In genomic region chr13:5802826-5803225, GRCm38 (mm10) we compare ENCODE assay signal across 9 mouse cellular contexts. TPM values are rescaled to one million over a fixed set of nuclear protein-coding genes. Genes with fewer than 3 reads are reported as not detected.
A peak's percentile ranks its signal among the peaks of the same experiment; 100 is the strongest.
DNase-seq lines count a peak whose midpoint lies in the region; ATAC-seq and TF ChIP-seq lines count a peak whose summit lies in the region.
"Had no signal": no experiment of that assay in that cellular context is flagged by ENCODE, and none has a peak within 500 bp of the region (broad histone marks: within the 10 kb centered on the region; RNA-seq: fewer than 3 reads in every experiment).

No protein-coding gene starts in this region.

- H3K4me3 ChIP-seq in lung, embryonic 15.5 days, result no peak overlapping the region
- H3K4me3 ChIP-seq in cerebellum, adult 2 months (replicated peaks; ENCODE audit: insufficient read depth, low read depth, low read length), result no peak overlapping the region
- H3K4me3 ChIP-seq in midbrain, postnatal 0 days (ENCODE audit: low read depth, low read length), result no peak overlapping the region
- H3K4me3 ChIP-seq: hindbrain, embryonic 13.5 days had no signal

- peak; percentile 59; the same call in 1 of the 2 replicates for ATAC-seq in lung, embryonic 15.5 days (ENCODE audit: borderline replicate concordance, extremely low read depth, low FRiP score, low TSS enrichment)
- ATAC-seq in midbrain, postnatal 0 days (ENCODE audit: low FRiP score), result no peak

- no peak overlapping the region for H3K9ac ChIP-seq in lung, embryonic 15.5 days
- no peak overlapping the region for H3K9ac ChIP-seq in midbrain, postnatal 0 days (replicated peaks; ENCODE audit: low read length, poor library complexity, severe bottlenecking)
- H3K9ac ChIP-seq: hindbrain, embryonic 13.5 days had no signal

- intact Hi-C loops in left cerebral cortex, postnatal 4 days (cut with DNase I), result no loop called here

- no peaks in the 10 kb centered on the region for H3K9me3 ChIP-seq in lung, embryonic 15.5 days
- H3K9me3 ChIP-seq in midbrain, postnatal 0 days (ENCODE audit: low read length), result no peaks in the 10 kb centered on the region
- H3K9me3 ChIP-seq: hindbrain, embryonic 13.5 days had no signal

- DNase-seq in urinary bladder, postnatal 25 days (ENCODE audit: low spot score), result peak; percentile 17
- no peak for DNase-seq in urinary bladder, postnatal 4 days (ENCODE audit: low spot score in 2 of 2)
- peak; percentile 15 for DNase-seq in heart, postnatal 4 days
- DNase-seq in cerebellum, adult 2 months, result no peak
- no peak for DNase-seq in left cerebral cortex, adult 11 months (ENCODE audit: low spot score)
- DNase-seq in midbrain, postnatal 0 days (ENCODE audit: low spot score), result no peak
- no peak for DNase-seq in left cerebral cortex, postnatal 4 days

- H3K27ac ChIP-seq in lung, embryonic 15.5 days, result peak overlapping the region; percentile 88
- H3K27ac ChIP-seq in cerebellum, adult 2 months (ENCODE audit: insufficient read depth, low read length), result no peak overlapping the region
- H3K27ac ChIP-seq in midbrain, postnatal 0 days (ENCODE audit: low read depth, low read length), result no peak overlapping the region
- H3K27ac ChIP-seq: hindbrain, embryonic 13.5 days had no signal

- H3K4me1 ChIP-seq in lung, embryonic 15.5 days, result peaks cover 29% of the 10 kb centered on the region
- no peaks in the 10 kb centered on the region for H3K4me1 ChIP-seq in cerebellum, adult 2 months (ENCODE audit: control insufficient read depth, insufficient read depth, low read length)
- no peaks in the 10 kb centered on the region for H3K4me1 ChIP-seq in midbrain, postnatal 0 days (ENCODE audit: insufficient read depth, low read length)
- H3K4me1 ChIP-seq: hindbrain, embryonic 13.5 days had no signal

- no peaks in the 10 kb centered on the region for H3K36me3 ChIP-seq in lung, embryonic 15.5 days
- H3K36me3 ChIP-seq in midbrain, postnatal 0 days (ENCODE audit: insufficient read depth, low read length), result no peaks in the 10 kb centered on the region
- H3K36me3 ChIP-seq: hindbrain, embryonic 13.5 days had no signal

- H3K4me2 ChIP-seq in lung, embryonic 15.5 days, result peak overlapping the region; percentile 2; the same call in 1 of the 2 replicates
- no peak overlapping the region for H3K4me2 ChIP-seq in midbrain, postnatal 0 days (ENCODE audit: low read depth, low read length, poor library complexity, severe bottlenecking)
- H3K4me2 ChIP-seq: hindbrain, embryonic 13.5 days had no signal

- no peaks in the 10 kb centered on the region for H3K27me3 ChIP-seq in lung, embryonic 15.5 days
- H3K27me3 ChIP-seq in cerebellum, adult 2 months (ENCODE audit: control insufficient read depth, insufficient read depth, low read length), result no peaks in the 10 kb centered on the region
- H3K27me3 ChIP-seq in midbrain, postnatal 0 days (ENCODE audit: insufficient read depth, low read length), result no peaks in the 10 kb centered on the region
- H3K27me3 ChIP-seq: hindbrain, embryonic 13.5 days had no signal

- TF ChIP-seq POLR2A in cerebellum, adult 2 months (IDR thresholded peaks at IDR 0.05; ENCODE audit: borderline replicate concordance, insufficient read depth, low read length), result no peak

- 37% methylated on average over 14 of the region's 14 CpGs for WGBS in lung, embryonic 15.5 days
- 70% methylated on average over 14 of the region's 14 CpGs for WGBS in cerebellum, adult 2 months
- 77% methylated on average over 14 of the region's 14 CpGs for WGBS in midbrain, postnatal 0 days

- TF ChIP-seq CTCF in cerebellum, adult 2 months (IDR thresholded peaks at IDR 0.05; ENCODE audit: borderline replicate concordance, insufficient read depth, low read depth, low read length), result no peak
- no peak for TF ChIP-seq CTCF in midbrain, postnatal 0 days (IDR thresholded peaks at IDR 0.05)

RNA-seq across cellular contexts. Expression of gene Klf6, which starts 58.5 kb away (rescaled TPM):
- total RNA-seq in heart, postnatal 4 days (2021), result 10 to 100 TPM; 62.0 to 68.7 TPM
- 76.4 and 82.9 TPM in 2 replicates for polyA plus RNA-seq in lung, embryonic 15.5 days (2015; fragmentation: Nextera tagmentation; extraction: Ambion mirVana)
- 11.8 and 12.3 TPM in 2 replicates for polyA plus RNA-seq in cerebellum, adult 2 months (2012; rRNA removed)
- 63.9 and 75.1 TPM in 2 replicates for total RNA-seq in midbrain, postnatal 0 days (2014; rRNA removed)
- polyA plus RNA-seq in midbrain, postnatal 0 days (2015; fragmentation: Nextera tagmentation; extraction: Ambion mirVana), result 153 and 157 TPM in 2 replicates
- 100 to 1,000 TPM; 112 to 117 TPM for total RNA-seq in left cerebral cortex, postnatal 4 days (2021)

Comparison
In these comparisons a context has a peak if more than half of its experiments do, and no peak if none do; other contexts are left out.
1. DNase-seq: peak in urinary bladder, postnatal 25 days (single experiment) and heart, postnatal 4 days (single experiment); none in urinary bladder, postnatal 4 days (0 of 2), cerebellum, adult 2 months (0 of 2), left cerebral cortex, adult 11 months (single experiment), midbrain, postnatal 0 days (single experiment) and left cerebral cortex, postnatal 4 days (single experiment).